Mouse (Mus musculus): Measurements from ENCODE around the gene Sgpl1. TPM values are rescaled to one million over a fixed set of nuclear protein-coding genes. Genes with fewer than 3 reads are reported as not detected.

Gene Sgpl1
- polyA plus RNA-seq, 1 experiment from 2014 or later, result 46.9 TPM

DNA sequence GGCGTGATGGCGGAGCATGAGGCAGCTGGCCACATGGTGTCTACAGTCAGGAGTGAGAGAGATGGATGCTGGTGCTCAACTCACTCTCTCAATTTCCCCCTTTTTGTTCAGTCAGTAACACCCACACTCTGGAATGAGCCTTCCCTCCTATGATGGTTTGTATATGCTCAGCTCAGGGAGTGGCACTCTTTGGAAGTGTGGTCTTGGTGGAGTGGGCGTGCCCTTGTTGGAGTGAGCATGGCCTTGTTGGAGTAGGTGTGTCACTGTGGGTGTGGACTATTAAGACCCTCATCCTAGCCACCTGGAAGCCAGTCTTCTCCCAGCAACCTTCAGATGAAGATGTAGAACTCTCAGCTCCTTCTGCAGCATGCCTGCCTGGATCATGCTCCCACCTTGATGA is 71.9 kb downstream of the Sgpl1 start:
- Histone ChIP-seq H3K9ac (no peak overlapping the region), H3K4me3 (replicated peaks) (no peak overlapping the region), H3K9me3 (no peaks in the 10 kb centered on the region), H3K36me3 (no peaks in the 10 kb centered on the region), H3K4me1 (0 out of 2 replicates have a peak, but pooled peaks cover 4% of the 10 kb centered on the region), H3K27ac (no peak overlapping the region), H3K4me2 (no peak overlapping the region), H3K27me3 (replicated peaks) (no peaks in the 10 kb centered on the region)
- ATAC-seq (ENCODE audit: insufficient read depth, low FRiP score, low read depth), result no peak
- WGBS, result 92% methylated on average over 3 of the region's 3 CpGs

DNA sequence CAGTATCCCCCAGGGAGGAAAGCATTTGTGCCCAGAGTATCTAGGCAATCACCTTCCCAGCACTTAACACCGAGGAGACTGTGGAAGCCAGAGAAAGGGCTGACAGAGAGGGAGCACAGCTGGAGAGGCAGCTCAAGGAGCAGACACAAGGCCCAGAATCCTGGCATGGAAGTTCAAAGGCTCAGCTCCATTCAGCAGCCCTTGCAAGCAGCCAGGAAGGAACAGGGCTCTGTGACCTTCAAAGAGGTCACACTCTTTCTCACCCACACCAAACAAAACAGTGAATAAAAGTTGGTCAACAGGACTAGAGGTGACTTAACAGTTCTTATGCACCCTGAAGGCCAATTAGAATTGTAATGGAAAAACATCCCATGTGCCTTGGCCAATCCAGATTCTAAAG is 72.9 kb downstream of the Sgpl1 start:
- H3K36me3 ChIP-seq, result no peaks in the 10 kb centered on the region
- H3K9me3 ChIP-seq, result no peaks in the 10 kb centered on the region
- WGBS, result 8% methylated on average over 1 of the region's 1 CpGs
- no peaks in the 10 kb centered on the region for H3K27me3 ChIP-seq (replicated peaks)
- H3K4me1 ChIP-seq, result no peaks in the 10 kb centered on the region
- H3K9ac ChIP-seq, result no peak overlapping the region
- no peak for ATAC-seq (ENCODE audit: insufficient read depth, low FRiP score, low read depth)
- no peak overlapping the region for H3K27ac ChIP-seq
- no peak overlapping the region for H3K4me3 ChIP-seq (replicated peaks)
- no peak overlapping the region for H3K4me2 ChIP-seq

DNA sequence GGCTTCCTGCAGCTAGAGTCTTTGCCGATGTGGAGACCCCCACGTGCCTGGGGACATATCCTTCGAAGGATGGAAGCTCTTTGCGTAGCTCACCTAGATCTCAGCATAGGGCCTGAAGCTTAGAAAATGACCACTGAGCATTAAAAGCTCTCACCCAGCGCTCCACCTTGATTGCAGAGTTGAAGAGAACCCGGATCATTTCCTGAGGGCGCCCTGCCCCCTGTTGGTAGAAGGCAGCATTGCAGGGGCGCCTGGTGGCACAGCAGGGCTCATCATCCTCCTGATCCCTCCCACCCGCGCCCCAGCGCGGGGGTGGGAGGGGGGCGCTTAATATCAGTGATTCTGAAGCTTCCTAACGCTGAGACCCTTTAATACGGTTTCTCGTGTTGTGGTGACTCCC is 75.2 kb downstream of the Sgpl1 start:
- no peak overlapping the region for H3K9ac ChIP-seq
- H3K4me3 ChIP-seq (replicated peaks), result no peak overlapping the region
- no peaks in the 10 kb centered on the region for H3K9me3 ChIP-seq
- H3K27ac ChIP-seq, result no peak overlapping the region
- H3K27me3 ChIP-seq (replicated peaks), result no peaks in the 10 kb centered on the region
- no peaks in the 10 kb centered on the region for H3K36me3 ChIP-seq
- WGBS, result 16% methylated on average over 16 of the region's 16 CpGs
- ATAC-seq (ENCODE audit: insufficient read depth, low FRiP score, low read depth), result no peak
- no peak overlapping the region for H3K4me2 ChIP-seq
- H3K4me1 ChIP-seq, result peaks cover 9% of the 10 kb centered on the region

DNA sequence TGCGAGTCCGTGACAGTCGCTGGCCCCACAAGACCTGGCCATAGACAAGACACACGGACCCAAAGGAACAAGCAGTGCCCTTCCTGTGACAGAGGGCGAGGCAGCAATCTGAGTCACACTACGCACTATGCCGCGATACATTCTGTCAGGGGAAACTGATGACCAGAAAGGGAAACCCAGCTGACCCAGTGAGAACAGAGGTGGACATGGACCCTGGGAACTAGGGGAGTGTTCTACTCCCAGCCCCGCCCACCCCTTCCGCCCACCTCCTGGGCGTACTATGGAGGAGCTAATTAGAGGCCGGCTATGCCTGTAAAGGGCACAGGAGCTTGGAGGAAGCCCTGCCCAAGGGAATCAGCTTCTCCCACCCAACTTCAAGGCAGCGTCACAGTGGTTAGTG is 78.3 kb downstream of the Sgpl1 start:
- Histone ChIP-seq H3K4me2 (peak overlapping the region; percentile 10; the same call in 1 of the 2 replicates), H3K9ac (no peak overlapping the region), H3K36me3 (no peaks in the 10 kb centered on the region), H3K27ac (no peak overlapping the region), H3K27me3 (replicated peaks) (no peaks in the 10 kb centered on the region), H3K9me3 (no peaks in the 10 kb centered on the region), H3K4me1 (peaks cover 18% of the 10 kb centered on the region), H3K4me3 (replicated peaks) (no peak overlapping the region)
- no peak; the same call in 1 of the 2 replicates for ATAC-seq (ENCODE audit: insufficient read depth, low FRiP score, low read depth)
- WGBS, result 14% methylated on average over 13 of the region's 13 CpGs

DNA sequence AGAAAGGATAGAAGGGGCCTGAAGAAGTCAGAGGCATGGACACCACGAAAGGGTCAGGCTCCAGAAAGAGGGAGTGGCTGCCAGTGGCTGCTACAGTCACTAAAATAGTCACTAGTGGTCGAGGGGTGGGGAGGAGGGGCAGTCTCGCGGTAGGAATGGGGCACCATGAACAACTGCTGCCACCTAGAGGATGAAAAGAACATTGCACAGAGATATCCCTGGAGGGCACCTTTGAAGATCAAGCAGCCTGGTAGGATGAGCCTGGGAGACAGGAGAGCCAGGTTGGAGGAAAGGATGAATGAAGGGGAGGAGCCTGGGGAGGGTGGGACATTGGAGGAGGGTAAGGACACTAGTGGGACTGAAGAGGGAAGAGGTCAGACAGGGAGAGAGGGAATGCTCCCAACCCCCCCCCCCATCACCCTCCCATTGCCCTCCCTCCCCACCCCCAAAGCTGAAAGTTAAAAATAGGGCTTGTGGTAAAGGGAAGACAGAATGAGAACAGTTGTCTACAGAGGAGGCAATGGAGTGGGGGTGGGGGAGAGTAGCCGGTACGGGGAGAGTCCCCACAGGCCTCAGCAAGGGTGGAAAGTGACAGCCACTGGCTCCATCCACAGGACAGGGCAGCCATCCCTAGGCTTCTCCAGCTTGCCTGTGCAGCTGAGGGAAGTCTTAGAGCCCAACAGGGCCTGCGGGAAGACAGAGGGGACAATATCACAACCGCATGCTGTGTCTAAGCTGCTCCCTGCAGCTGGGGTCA is 78.9 kb downstream of the Sgpl1 start:
- no peaks in the 10 kb centered on the region for H3K9me3 ChIP-seq
- 0 out of 2 replicates have a peak, but pooled peaks have one; percentile 25 for ATAC-seq (ENCODE audit: insufficient read depth, low FRiP score, low read depth)
- 0 out of 2 replicates have a peak overlapping the region, but pooled peaks have one; percentile 10 for H3K4me2 ChIP-seq
- H3K9ac ChIP-seq, result no peak overlapping the region
- H3K27ac ChIP-seq, result no peak overlapping the region
- 10% methylated on average over 8 of the region's 8 CpGs for WGBS
- H3K27me3 ChIP-seq (replicated peaks), result no peaks in the 10 kb centered on the region
- H3K36me3 ChIP-seq, result no peaks in the 10 kb centered on the region
- H3K4me1 ChIP-seq, result peaks cover 18% of the 10 kb centered on the region
- no peak overlapping the region for H3K4me3 ChIP-seq (replicated peaks)

DNA sequence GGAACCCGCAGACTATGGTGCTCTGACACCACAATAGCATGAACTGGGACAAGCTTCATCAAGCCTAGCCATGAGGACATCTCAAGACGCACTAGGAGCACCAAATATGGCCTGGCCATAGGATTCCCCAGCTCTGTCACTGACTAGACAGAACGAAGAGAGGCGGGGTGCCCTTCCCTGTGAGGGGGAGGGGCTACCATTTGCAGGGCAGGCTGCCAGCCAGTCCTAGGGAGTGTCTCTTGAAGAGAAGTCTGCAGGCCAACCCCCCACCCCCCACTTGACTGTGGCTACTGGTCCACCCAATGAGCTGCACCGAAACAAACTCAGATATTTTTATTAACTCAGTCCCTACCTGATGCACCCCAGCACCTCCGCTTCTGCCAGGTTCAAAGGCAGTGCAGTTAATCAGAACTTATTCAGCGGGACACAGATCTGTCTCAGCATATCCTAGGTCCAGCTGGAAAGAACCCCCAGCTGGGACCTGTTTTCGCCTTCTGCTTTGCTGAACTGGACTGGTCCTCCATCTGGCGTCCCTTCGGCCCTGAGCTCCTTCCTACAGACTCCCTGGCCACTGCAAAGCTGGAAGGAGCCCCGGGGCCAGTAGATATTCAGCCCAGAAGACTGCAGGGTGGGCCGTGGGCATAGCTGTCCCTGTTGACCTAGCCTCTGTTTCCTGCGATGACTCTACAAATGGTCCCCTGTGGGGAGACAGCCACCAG is 82.1 kb downstream of the Sgpl1 start:
- H3K9ac ChIP-seq, result no peak overlapping the region
- peaks cover 18% of the 10 kb centered on the region for H3K4me1 ChIP-seq
- H3K27ac ChIP-seq, result no peak overlapping the region
- no peak for ATAC-seq (ENCODE audit: insufficient read depth, low FRiP score, low read depth)
- 53% methylated on average over 13 of the region's 13 CpGs for WGBS
- no peaks in the 10 kb centered on the region for H3K36me3 ChIP-seq
- no peaks in the 10 kb centered on the region for H3K9me3 ChIP-seq
- no peak overlapping the region for H3K4me2 ChIP-seq
- H3K27me3 ChIP-seq (replicated peaks), result no peaks in the 10 kb centered on the region
- H3K4me3 ChIP-seq (replicated peaks), result no peak overlapping the region

DNA sequence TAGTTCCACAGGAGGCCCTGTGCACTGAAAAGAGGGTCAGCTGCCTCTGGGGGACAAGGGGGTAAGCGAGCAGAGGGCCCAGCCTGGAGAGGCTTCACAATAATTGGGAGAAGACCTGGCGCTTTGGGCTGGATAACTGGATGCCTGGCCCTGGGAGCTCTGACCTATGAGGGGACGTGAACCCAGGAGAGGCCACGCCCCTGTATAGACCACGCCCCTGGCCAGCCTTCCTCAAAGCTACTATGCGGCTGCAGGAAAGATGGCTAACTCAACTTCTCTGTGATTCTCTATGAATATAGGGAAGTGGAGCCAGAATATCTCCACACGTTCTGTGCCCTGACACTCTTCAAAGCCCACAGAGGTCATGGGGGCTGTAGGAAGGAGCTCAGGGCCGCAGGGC is 82.9 kb downstream of the Sgpl1 start:
- WGBS, result 20% methylated on average over 8 of the region's 8 CpGs
- no peak for ATAC-seq (ENCODE audit: insufficient read depth, low FRiP score, low read depth)
- Histone ChIP-seq H3K4me2 (no peak overlapping the region), H3K4me3 (replicated peaks) (no peak overlapping the region), H3K36me3 (no peaks in the 10 kb centered on the region), H3K4me1 (peaks cover 21% of the 10 kb centered on the region), H3K9ac (no peak overlapping the region), H3K27me3 (replicated peaks) (no peaks in the 10 kb centered on the region), H3K9me3 (no peaks in the 10 kb centered on the region), H3K27ac (no peak overlapping the region)

DNA sequence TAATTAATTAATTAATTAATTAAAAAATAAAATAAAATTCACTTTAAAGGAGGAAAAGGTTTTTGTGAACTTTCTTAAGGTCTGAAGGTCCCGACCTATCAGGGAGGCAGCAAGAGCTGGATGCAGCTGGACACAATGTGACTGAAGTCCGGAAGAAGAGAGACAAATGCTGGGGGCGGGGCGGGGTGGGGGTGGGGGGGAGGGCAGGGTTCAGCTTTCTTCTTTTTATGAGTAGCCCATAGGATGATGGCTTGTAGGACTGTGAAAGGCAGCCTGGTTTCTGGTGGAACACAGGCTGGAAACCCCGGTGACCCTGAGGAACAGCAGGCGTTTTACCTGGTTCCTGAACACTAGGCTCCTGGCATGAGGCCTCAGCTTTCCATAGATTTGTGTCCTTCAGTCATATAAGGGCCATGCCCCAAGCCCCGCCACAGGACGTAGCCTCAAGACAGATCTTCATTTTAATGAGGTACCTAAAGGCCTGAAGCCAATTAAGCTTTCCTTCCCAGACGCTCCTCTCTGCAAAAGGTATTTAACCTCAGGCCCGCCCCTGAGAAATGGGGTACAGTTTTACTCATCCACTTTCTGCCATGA is 84.1 kb downstream of the Sgpl1 start:
- ATAC-seq (ENCODE audit: insufficient read depth, low FRiP score, low read depth), result no peak
- no peaks in the 10 kb centered on the region for H3K27me3 ChIP-seq (replicated peaks)
- H3K36me3 ChIP-seq, result no peaks in the 10 kb centered on the region
- H3K4me1 ChIP-seq, result peaks cover 17% of the 10 kb centered on the region
- no peak overlapping the region for H3K9ac ChIP-seq
- WGBS, result 80% methylated on average over 10 of the region's 10 CpGs
- no peak overlapping the region for H3K4me3 ChIP-seq (replicated peaks)
- H3K27ac ChIP-seq, result no peak overlapping the region
- no peaks in the 10 kb centered on the region for H3K9me3 ChIP-seq
- H3K4me2 ChIP-seq, result no peak overlapping the region

DNA sequence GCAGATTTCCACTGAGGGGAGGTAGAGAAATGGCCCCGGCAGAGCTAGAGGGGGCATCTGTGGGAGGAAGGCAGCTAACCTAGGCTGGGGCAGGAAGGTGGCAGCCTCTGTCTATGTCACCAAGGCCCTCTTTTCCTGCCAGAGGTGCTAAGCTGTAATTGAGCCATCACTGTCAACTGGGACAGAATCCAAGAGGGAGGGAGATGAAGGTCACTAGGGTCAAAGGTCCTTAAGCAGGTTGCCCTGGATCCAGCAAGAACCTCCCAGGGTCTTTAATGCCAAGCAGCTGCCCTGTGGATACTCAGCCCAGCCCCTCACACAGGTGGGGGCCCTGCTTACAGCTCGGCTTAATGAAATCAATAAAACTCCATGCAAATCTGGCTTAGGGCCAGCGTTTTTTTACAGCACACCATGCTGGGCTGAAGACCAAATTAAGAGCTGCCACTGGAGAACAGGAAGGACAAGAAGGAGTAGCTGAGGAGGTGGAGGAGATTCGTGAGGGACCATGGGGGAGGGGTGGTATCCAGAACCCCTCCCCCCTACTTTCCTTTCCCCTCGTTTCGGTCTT is 87.9 kb downstream of the Sgpl1 start:
- peaks cover 7% of the 10 kb centered on the region for H3K4me1 ChIP-seq
- no peaks in the 10 kb centered on the region for H3K36me3 ChIP-seq
- no peak overlapping the region for H3K9ac ChIP-seq
- H3K4me3 ChIP-seq (replicated peaks), result no peak overlapping the region
- WGBS, result 24% methylated on average over 6 of the region's 6 CpGs
- H3K27ac ChIP-seq, result no peak overlapping the region
- ATAC-seq (ENCODE audit: insufficient read depth, low FRiP score, low read depth), result no peak
- H3K4me2 ChIP-seq, result no peak overlapping the region
- H3K27me3 ChIP-seq (replicated peaks), result no peaks in the 10 kb centered on the region
- no peaks in the 10 kb centered on the region for H3K9me3 ChIP-seq

DNA sequence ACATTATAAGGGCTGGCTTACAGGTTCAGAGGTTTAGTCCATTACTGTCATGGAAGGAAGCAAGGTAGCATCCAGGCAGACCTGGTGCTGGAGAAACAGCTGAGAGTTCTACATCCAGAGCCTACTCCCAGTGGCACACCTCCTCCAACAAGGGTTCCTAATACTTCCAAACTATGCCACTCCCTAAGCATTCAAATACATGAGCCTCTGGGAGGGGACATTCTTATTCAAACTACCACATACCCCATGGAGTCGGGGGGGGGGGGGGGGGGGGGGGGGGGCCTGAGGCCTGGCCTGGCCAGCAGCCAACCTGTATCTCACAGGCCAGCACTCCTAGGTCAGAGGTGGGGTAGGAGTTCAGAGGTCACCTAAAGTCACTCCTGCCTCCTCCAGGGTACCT is 88.4 kb downstream of the Sgpl1 start:
- no peak overlapping the region for H3K4me3 ChIP-seq (replicated peaks)
- peaks cover 7% of the 10 kb centered on the region; the same call in 1 of the 2 replicates for H3K4me1 ChIP-seq
- no peaks in the 10 kb centered on the region for H3K36me3 ChIP-seq
- ATAC-seq (ENCODE audit: insufficient read depth, low FRiP score, low read depth), result no peak
- no peaks in the 10 kb centered on the region for H3K27me3 ChIP-seq (replicated peaks)
- no peak overlapping the region for H3K27ac ChIP-seq
- no peak overlapping the region for H3K4me2 ChIP-seq
- H3K9me3 ChIP-seq, result no peaks in the 10 kb centered on the region
- no peak overlapping the region for H3K9ac ChIP-seq
- WGBS, result no CpG with 5 or more reads among the region's 1 CpGs

DNA sequence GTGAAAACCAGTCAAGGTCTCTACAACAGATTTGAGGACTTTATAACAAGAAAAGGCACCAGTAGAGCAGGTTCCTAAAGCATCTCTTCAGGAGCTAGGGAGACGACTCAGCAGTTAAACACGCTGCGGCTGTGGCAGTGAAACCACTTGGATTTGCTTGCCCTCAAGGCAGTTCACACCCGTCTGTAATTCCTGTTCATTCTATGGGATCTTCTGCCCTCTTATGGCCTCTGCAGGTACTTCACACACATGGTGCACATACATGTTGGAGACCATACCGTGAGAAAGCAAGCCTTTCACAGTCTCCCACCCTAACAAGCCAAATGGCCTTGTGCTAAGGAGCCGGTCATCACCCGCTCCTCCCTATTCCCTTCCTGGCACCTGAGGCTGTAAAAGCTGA is 90.8 kb downstream of the Sgpl1 start:
- H3K9me3 ChIP-seq, result no peaks in the 10 kb centered on the region
- H3K27ac ChIP-seq, result no peak overlapping the region
- 93% methylated on average over 7 of the region's 7 CpGs for WGBS
- no peak overlapping the region for H3K4me2 ChIP-seq
- peaks cover 7% of the 10 kb centered on the region; the same call in 1 of the 2 replicates for H3K4me1 ChIP-seq
- ATAC-seq (ENCODE audit: insufficient read depth, low FRiP score, low read depth), result no peak
- H3K9ac ChIP-seq, result no peak overlapping the region
- no peak overlapping the region for H3K4me3 ChIP-seq (replicated peaks)
- no peaks in the 10 kb centered on the region for H3K36me3 ChIP-seq
- H3K27me3 ChIP-seq (replicated peaks), result no peaks in the 10 kb centered on the region
